Mouse (Mus musculus) kidney, postnatal 36 days (tissue): ENCODE measurements around the gene Dll1.
A peak's percentile ranks its signal among the peaks of the same experiment; 100 is the strongest.

Source experiments
- DNase-seq, 2 experiments: peaks; one replicate each; pipeline ENCODE4 v3.0.0; 2021 to 2022; ENCODE audit warnings: mixed read lengths in 2 of 2

The Dll1 gene

DNA sequence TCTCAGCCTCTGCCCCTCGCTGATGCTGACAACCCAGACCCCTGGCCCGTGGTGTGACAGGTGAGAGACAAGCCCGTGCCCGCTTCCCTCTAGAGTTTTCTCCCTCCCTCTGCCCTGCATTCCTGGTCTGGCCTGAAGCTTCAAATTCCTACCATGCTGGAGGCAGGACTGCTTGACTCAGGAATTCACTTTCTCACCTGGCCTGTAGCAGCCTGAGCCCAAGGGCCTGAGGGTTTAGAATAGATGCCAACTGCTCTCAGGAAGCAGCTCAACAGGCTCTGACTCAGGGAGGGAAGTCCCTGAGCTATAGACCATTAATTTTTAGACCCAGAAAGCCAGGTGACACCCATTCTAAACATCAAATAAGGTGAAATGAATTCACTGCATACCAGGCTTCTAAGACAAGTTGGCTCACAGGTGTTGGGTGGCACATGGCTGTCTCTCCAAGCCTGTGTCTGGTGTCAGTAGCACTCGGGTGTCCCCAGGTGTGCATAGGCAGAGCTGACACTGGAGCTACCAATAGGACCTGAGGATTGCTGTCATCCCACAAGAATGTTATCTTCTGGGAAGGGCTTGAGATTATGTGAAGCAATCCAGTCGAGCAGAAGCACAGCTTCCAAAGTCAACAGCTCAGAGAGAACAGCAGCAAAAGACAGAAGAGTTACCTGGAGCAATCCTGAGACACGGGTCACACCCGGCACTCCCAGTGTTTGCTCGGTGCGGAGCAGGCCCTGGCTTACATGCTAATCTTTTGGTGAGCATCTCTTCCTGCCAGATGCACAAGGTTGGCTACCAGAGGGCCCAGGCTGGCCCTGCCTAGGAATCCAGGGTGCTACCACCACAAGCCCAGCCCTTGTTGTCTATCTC lies 50.5 kb downstream of the Dll1 start:
- DNase-seq, result peak; percentile 4 to 23

DNA sequence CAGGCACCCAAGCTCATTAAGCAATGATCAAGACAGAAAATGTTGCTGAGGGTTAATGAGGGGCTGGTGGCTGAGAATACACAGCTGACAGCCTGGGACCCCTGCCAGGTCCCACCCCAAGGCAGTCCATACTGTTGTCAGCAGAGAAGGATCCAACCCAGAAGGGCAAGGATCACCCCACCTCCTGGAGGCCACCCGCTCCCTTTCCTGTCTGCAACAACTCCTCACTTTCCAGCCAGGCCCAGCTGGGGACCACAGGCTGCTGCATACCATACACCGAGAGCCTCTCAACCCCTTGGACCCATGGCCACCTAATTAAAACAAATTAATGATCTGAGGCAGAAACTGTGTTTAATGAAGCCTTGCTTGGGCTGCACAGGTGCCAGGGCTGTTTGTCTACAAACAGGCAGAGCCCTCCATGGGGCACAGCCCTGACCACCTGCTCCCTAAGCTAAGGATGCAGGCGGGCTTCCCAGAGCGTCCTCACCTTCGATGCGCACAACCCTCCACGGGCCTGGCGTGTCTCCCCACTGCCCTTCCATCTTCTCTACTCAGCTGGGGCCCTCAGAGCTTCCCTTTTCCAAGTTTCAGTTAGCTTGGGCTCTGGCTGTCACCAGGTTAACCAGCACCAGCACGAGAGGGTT lies 53.4 kb downstream of the Dll1 start:
- peak in 1 of 2 experiments; percentile 24 for DNase-seq
